Mouse (Mus musculus) heart, postnatal 36 days (tissue): ENCODE measurements at regions not wholly inside any gene's neighbourhood (a gene's known extent, or its start where the extent isn't known, plus 50 kb on each side); places are given as distances from the start of the nearest gene placed in this dataset.

Source experiments
- DNase-seq, 2 experiments: peaks; one replicate each; pipeline ENCODE4 v3.0.0; 2021 to 2022
- intact Hi-C: fragments of 180-260 bp; cut with DNase I; formaldehyde crosslinking; loops from one replicate; pipeline ENCODE4 v1.15.1; 2025

- no peak for DNase-seq
- intact Hi-C loops = no loop called here
These were observed 200.2 kb upstream of the Lyplal1 start for GRCm38 (mm10) chr1:186317285-186317684.

GRCm38 (mm10) chr1:186314180-186314579 lies 197.1 kb upstream of the Lyplal1 start:
- DNase-seq = no peak
- intact Hi-C loops = no loop called here

GRCm38 (mm10) chr1:186312698-186313097 lies 195.6 kb upstream of the Lyplal1 start:
- DNase-seq = peak; percentile 5 to 12
- intact Hi-C loops = no loop called here

GRCm38 (mm10) chr1:186312008-186312407 lies 194.9 kb upstream of the Lyplal1 start:
- no peak for DNase-seq
- intact Hi-C loops = no loop called here

- DNase-seq = no peak
- intact Hi-C loops = no loop called here
These were observed 190.5 kb upstream of the Lyplal1 start for GRCm38 (mm10) chr1:186307627-186308026.

GRCm38 (mm10) chr1:186297464-186297863 lies 180.4 kb upstream of the Lyplal1 start:
- intact Hi-C loops = no loop called here
- DNase-seq = peak in 1 of 2 experiments; percentile 17

GRCm38 (mm10) chr1:186295201-186295600 lies 178.1 kb upstream of the Lyplal1 start:
- no peak for DNase-seq
- intact Hi-C loops = no loop called here

- intact Hi-C loops = no loop called here
- no peak for DNase-seq
These were observed 177.5 kb upstream of the Lyplal1 start for GRCm38 (mm10) chr1:186294635-186295034.

GRCm38 (mm10) chr1:186289117-186289516 lies 172.0 kb upstream of the Lyplal1 start:
- intact Hi-C loops = no loop called here
- no peak for DNase-seq

- no peak for DNase-seq
- intact Hi-C loops = no loop called here
These were observed 170.7 kb upstream of the Lyplal1 start for GRCm38 (mm10) chr1:186287831-186288230.

- no peak for DNase-seq
- intact Hi-C loops = no loop called here
These were observed 169.3 kb upstream of the Lyplal1 start for GRCm38 (mm10) chr1:186286401-186286800.

GRCm38 (mm10) chr1:186277981-186278634 lies 161.0 kb upstream of the Lyplal1 start:
- intact Hi-C loops = no loop called here
- DNase-seq = no peak

- intact Hi-C loops = no loop called here
These were observed 154.3 kb upstream of the Lyplal1 start for GRCm38 (mm10) chr1:186271436-186271835.

GRCm38 (mm10) chr1:186267317-186267716 lies 150.2 kb upstream of the Lyplal1 start:
- intact Hi-C loops = no loop called here
- no peak for DNase-seq

More at GRCm38 (mm10) chr1:186271436-186271835, 154.3 kb upstream of the Lyplal1 start:
- no peak for DNase-seq

GRCm38 (mm10) chr1:186264639-186265038 lies 147.5 kb upstream of the Lyplal1 start:
- peak; percentile 32 to 40 for DNase-seq
- intact Hi-C loops = loop anchor here (5.0 kb wide), 1 partner anchor 143 kb away; no protein-coding TSS in a partner anchor

- peak in 1 of 2 experiments; percentile 39 for DNase-seq
- intact Hi-C loops = loop anchor here (5.0 kb wide), 1 partner anchor 143 kb away; no protein-coding TSS in a partner anchor
These were observed 146.8 kb upstream of the Lyplal1 start for GRCm38 (mm10) chr1:186263955-186264354.

- no peak for DNase-seq
- intact Hi-C loops = loop anchor here (5.0 kb wide), 1 partner anchor 144 kb away; no protein-coding TSS in a partner anchor
These were observed 146.1 kb upstream of the Lyplal1 start for GRCm38 (mm10) chr1:186263196-186263595.

GRCm38 (mm10) chr1:186262040-186262439 lies 144.9 kb upstream of the Lyplal1 start:
- intact Hi-C loops = loop anchor here (5.0 kb wide), 1 partner anchor 145 kb away; no protein-coding TSS in a partner anchor
- no peak for DNase-seq

GRCm38 (mm10) chr1:186261326-186261833 lies 144.3 kb upstream of the Lyplal1 start:
- intact Hi-C loops = loop anchor here (5.0 kb wide), 1 partner anchor 146 kb away; no protein-coding TSS in a partner anchor

GRCm38 (mm10) chr1:186257611-186258010 lies 140.5 kb upstream of the Lyplal1 start:
- DNase-seq = no peak
- intact Hi-C loops = no loop called here

More at GRCm38 (mm10) chr1:186261326-186261833, 144.3 kb upstream of the Lyplal1 start:
- DNase-seq = peak; percentile 81 to 82

GRCm38 (mm10) chr1:186255476-186256080 lies 138.5 kb upstream of the Lyplal1 start:
- no peak for DNase-seq
- intact Hi-C loops = no loop called here

GRCm38 (mm10) chr1:186254500-186254899 lies 137.4 kb upstream of the Lyplal1 start:
- DNase-seq = no peak
- intact Hi-C loops = no loop called here
